Mouse (Mus musculus) liver, postnatal 0 days (tissue): ENCODE data around the gene Vps51.

Experiments used
- CTCF ChIP-seq: sonication (generic); IDR thresholded peaks from 2 replicates; pipeline ENCODE4 v1.5.1; 2016; ENCODE audit warnings: antibody characterized with exemption, low read depth
- EP300 ChIP-seq: IDR thresholded peaks from 2 replicates; pipeline ENCODE4 v1.6.1; 2016; ENCODE audit warnings: antibody characterized with exemption, low read depth, mild to moderate bottlenecking

DNA sequence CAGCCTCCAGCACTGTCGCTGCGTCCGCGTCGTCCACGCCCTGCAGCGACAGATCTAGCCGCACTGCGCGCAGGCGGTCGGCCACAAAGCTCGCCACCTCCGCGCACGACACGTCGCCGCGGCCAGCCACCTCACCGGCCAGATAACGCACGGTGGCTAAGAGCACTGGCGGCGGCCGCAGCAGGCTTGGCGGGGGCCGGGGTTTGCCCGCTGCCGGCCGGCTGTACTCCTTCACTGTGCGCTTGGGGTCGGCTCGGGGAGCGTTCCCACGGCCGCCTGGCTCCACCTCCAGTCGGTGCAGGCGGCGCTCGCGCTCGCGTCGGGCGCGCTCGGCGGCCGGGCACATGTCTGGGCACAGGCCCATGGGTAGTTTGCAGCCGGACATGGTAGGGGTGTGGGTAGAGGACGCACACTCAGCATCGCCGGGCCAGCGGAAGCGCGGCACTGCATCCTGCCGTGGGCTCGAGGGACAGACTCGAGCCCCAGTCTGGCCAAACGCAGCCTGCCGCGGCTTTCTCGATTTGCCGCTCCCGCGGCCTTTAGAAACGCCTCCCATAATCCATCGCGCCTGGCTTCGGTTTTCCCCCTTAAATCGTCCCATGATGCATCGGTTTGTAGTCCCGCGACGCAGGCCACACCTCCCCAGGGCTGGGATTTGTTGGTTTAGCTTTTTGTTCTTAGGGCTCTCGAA lies 41.1 kb upstream of the Vps51 start, which contains the start of gene Sac3d1:
- TF ChIP-seq CTCF (peak; percentile 17), EP300 (peak; percentile 38; the same call in 1 of the 2 replicates)
